Mouse (Mus musculus): ENCODE measurements around the gene Olfr740.

Olfr740 gene

DNA sequence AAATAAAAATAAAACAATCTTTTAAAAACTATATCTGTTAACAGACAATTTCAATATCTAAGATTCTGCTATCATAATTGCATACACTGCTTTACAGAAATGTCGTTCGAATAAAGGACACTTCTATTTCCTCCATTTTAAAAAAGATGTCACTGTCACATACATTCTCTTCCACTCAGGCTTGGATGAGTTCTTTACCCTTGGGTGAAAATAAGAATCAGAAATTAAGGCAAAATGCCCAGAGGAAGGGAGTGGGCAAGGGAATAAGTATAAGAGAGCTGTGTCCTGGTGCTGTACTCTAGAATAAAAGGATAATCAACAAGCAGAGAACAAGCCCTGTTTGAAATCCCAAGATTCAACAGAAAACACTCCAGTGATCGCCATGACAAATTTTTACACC is at the start of gene Olfr740:
Gene Olfr740 (plus strand): TSS at position 301 of the 400 bp plus-strand sequence.
- no peak for DNase-seq (ENCODE audit: low read depth)

DNA sequence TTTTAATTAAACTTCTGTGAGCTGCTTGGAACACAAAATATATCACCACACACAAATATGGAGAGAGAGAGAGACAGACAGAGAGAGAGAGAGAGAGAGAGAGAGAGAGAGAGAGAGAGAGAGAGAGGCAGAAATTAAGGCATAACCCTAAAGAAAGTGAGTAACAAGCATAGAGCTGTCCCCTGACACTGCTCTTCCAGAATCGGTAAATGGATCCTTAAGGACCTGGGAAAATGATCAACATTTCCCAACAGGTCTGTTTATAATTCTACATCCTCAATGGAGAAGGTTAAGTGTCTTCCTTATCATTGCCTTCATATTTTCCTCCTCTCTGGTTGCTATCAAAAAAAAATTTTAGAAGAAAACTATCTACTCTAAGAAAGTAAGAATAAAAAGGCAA is 38.1 kb upstream of the Olfr740 start, which contains the start of gene Olfr738:
Gene Olfr738 (plus strand): TSS at position 301 of the 400 bp plus-strand sequence.
- DNase-seq (ENCODE audit: low read depth): no peak

DNA sequence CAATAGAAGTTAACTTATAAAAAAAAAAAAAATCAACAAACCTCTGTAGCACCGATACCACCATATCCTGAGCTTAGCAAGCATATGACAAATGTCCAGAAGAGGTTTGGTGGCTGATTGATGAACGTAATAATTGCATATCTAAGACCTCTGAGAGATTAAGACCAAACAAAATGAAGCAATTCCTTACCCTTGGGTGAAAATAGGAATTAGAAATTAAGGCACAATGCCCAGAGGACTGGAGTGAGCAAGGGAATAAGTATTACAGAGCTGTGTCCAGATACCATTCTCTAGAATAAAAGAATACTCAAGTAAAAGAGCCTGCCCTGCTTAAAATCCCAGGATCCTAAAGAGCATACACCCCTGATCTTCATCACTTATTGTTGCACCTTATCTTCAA is 27.0 kb upstream of the Olfr740 start, which contains the start of gene Olfr739:
Gene Olfr739 (plus strand): TSS at position 301 of the 400 bp plus-strand sequence.
- no peak for DNase-seq (ENCODE audit: low read depth)

GRCm38 (mm10) chr14:50472438-50472837 is 27.1 kb downstream of the Olfr740 start, which contains the start of gene Olfr741:
TSS of gene Olfr741 (plus strand) at chr14:50472738.
- no peak for DNase-seq (ENCODE audit: low read depth)

GRCm38 (mm10) chr14:50478406-50478805 is 33.1 kb downstream of the Olfr740 start:
- DNase-seq (ENCODE audit: low read depth): no peak

GRCm38 (mm10) chr14:50503300-50503699 is 58.0 kb downstream of the Olfr740 start, which contains the start of gene Olfr742:
TSS of gene Olfr742 (plus strand) at chr14:50503600.
- DNase-seq (ENCODE audit: low read depth): no peak

All from c-Kit-positive CD71-positive TER-119-negative erythroid progenitor cells, embryonic 14.5 days (primary cell).